Mouse (Mus musculus): ENCODE measurements around the gene Klrb1f. TPM values are rescaled to one million over a fixed set of nuclear protein-coding genes. Genes with fewer than 3 reads are reported as not detected.

The Klrb1f gene
- polyA plus RNA-seq (2017; shearing (Covaris generic)): 1 to 10 TPM; 3.2 to 3.6 TPM

DNA sequence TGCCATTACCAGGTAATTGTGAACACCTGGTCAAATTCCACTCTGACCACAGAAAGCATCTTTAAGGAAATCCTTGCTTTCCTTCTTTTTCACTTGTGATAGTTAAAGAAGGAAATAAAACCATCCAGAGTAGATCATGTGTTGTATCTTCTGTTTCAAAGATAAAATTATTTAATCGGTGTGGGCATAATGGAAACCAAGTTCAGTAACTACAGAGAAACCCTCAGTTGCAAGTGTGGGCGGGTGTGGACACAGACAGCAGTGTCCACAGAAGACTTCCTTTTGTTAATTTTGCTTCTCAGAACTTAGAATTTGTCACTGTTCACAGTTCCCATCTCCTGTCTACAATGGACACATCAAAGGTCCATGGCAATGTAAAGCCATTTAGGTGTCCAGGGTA, at the start of gene Klrb1f:
Gene Klrb1f, plus strand, starts transcription at position 301 of the 400 bp plus-strand sequence.

DNA sequence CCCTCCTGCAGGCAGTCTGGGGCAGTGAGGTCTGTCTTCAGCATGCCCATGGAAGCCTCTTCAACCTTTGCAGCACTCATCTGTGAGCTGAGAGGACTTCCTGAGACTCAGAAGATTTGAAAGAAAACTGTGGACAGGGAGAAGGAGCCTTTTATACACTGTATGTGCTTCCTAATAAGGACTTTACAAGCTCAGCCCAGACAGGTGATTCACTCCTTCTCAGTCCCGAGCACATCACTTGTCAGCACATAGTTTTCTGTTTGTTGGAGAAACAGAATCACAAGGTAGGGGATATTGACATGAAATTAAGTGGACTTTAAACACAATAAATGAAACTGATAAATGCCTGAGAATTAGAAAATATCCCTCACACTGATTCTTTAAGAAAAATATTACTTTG, 55.1 kb downstream of the Klrb1f start, which contains the start of gene Clec2e:
Gene Clec2e, minus strand, starts transcription at position 120 of the 400 bp plus-strand sequence.

Other genes with a start within 250 kb of the Klrb1f start
- gene Gm44511, start 219.6 kb upstream of the Klrb1f start, polyA plus RNA-seq (2017; shearing (Covaris generic)): not detected
- gene Klrb1b, start 219.6 kb upstream of the Klrb1f start, polyA plus RNA-seq (2017; shearing (Covaris generic)): under 1 TPM; 0.67 to 0.70 TPM
- gene Clec2i, start 158.3 kb upstream of the Klrb1f start, polyA plus RNA-seq (2017; shearing (Covaris generic)): 100 to 1,000 TPM in 1 of 2 experiments, 10 to 100 TPM in 1; 51.3 to 106 TPM
- gene BC035044, start 154.8 kb upstream of the Klrb1f start, polyA plus RNA-seq (2017; shearing (Covaris generic)): 1 to 10 TPM; 1.8 to 3.1 TPM
- 1 to 10 TPM in 1 of 2 experiments, under 1 TPM in 1; 0.60 to 1.7 TPM for gene Clec2g, start 111.5 kb upstream of the Klrb1f start, polyA plus RNA-seq (2017; shearing (Covaris generic))
- gene Clec2e, start 55.0 kb downstream of the Klrb1f start, polyA plus RNA-seq (2017; shearing (Covaris generic)): not detected
- 10 to 100 TPM; 19.6 to 36.4 TPM for gene Clec2d, start 134.7 kb downstream of the Klrb1f start, polyA plus RNA-seq (2017; shearing (Covaris generic))
- 100 to 1,000 TPM; 104 to 133 TPM for gene Cd69, start 229.5 kb downstream of the Klrb1f start, polyA plus RNA-seq (2017; shearing (Covaris generic))

All from inflammation-experienced regulatory T-cells (primary cell).